Mouse (Mus musculus): ENCODE measurements around the gene Hoxc5. TPM values are rescaled to one million over a fixed set of nuclear protein-coding genes. Genes with fewer than 3 reads are reported as not detected.

Gene Hoxc5
- total and polyA plus RNA-seq, 2 experiments from 2014 or later, result 5.4 to 6.4 TPM

DNA sequence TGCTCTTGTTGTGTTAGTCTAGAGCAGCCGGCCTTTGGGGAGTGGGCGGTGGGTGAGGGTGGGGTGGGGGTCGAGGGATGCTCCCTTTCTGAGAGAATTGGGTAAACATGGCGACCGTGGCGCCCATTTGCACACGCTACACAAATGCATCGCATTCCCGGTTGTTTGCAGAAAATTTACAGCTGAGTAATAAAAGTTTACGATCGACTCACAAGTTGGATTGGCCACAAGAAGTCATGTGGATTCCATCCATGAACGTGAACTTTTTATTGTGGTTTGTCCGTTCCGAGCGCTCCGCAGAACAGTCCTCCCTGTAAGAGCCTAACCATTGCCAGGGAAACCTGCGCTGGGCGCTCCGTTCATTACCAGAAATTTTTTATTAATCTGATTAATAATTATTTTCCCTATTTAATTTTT is 30.7 kb downstream of the Hoxc5 start, which contains the start of gene Hoxc6:
TSS of gene Hoxc6 (plus strand) at position 319 of the 417 bp plus-strand sequence.
- no peak for ATAC-seq
- Histone ChIP-seq H3K9ac (replicated peaks; ENCODE audit: low read length) (no peak within 1 kb of the TSS), H3K27ac (no peak within 1 kb of the TSS)

GRCm38 (mm10) chr15:102998608-102999182 is 31.5 kb downstream of the Hoxc5 start:
- H3K4me2 ChIP-seq (ENCODE audit: low read depth, low read length), result peak overlapping the region; percentile 56
- WGBS, result 2% methylated on average over 19 of the region's 19 CpGs
- H3K4me3 ChIP-seq (ENCODE audit: low read length), result peak overlapping the region; percentile 35
- H3K36me3 ChIP-seq (ENCODE audit: insufficient read depth, low read length), result no peaks in the 10 kb centered on the region
- ATAC-seq (no peak), DNase-seq (ENCODE audit: low spot score) (no peak)
- no peak for TF ChIP-seq CTCF (IDR thresholded peaks at IDR 0.05; ENCODE audit: low read depth)
- no peaks in the 10 kb centered on the region for H3K9me3 ChIP-seq (ENCODE audit: low read length)
- no peak overlapping the region for H3K27ac ChIP-seq
- H3K27me3 ChIP-seq (ENCODE audit: insufficient read depth, low read length), result peaks cover 93% of the 10 kb centered on the region
- H3K9ac ChIP-seq (replicated peaks; ENCODE audit: low read length), result no peak overlapping the region
- H3K4me1 ChIP-seq (ENCODE audit: insufficient read depth, low read length), result peaks cover 4% of the 10 kb centered on the region; the same call in 1 of the 2 replicates

More for the DNA sequence above, 30.7 kb downstream of the Hoxc5 start, which contains the start of gene Hoxc6:
- Histone ChIP-seq H3K27me3 (ENCODE audit: insufficient read depth, low read length) (peaks cover 92% of the 10 kb centered on the region), H3K4me2 (ENCODE audit: low read depth, low read length) (peak within 1 kb of the TSS; percentile 56), H3K4me1 (ENCODE audit: insufficient read depth, low read length) (peaks cover 4% of the 10 kb centered on the region; the same call in 1 of the 2 replicates), H3K4me3 (ENCODE audit: low read length) (peak within 1 kb of the TSS; percentile 35), H3K9me3 (ENCODE audit: low read length) (no peaks in the 10 kb centered on the region), H3K36me3 (ENCODE audit: insufficient read depth, low read length) (no peaks in the 10 kb centered on the region)
- DNase-seq (ENCODE audit: low spot score), result no peak
- 1% methylated on average over 19 of the region's 19 CpGs for WGBS
- no peak for TF ChIP-seq CTCF (IDR thresholded peaks at IDR 0.05; ENCODE audit: low read depth)

DNA sequence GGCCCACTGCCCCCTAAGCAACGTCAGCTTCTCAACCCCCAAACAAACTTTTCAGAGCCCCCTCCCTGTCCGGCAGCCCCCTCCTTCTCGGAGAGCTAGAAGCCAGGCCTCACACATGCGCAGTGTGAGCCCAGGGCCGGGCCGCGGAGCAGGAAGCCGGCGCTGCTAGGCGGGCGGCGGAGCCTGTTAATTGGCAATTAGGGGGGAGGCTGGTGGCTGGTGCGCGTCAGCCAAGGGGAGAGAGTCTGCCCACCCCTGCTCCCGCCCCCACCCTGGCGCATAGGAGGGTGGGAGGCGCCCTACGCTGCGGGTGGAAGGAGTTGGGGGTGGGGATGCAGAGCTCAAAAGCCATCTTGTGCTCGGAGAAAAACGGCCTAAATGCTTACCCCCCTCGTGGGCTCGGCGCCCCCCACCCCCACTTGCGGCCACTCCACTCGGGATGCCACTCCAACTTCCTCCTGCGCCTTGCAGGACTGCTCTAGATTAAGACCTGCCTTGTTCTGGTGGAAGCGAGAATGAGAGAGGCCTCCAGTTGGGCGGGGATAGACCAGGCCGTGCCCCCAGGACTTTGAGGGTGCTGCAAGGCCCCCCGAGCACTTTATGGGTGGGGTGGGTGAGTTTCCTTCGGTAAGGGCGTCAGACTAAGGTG is 32.1 kb downstream of the Hoxc5 start:
- peaks cover 4% of the 10 kb centered on the region; the same call in 1 of the 2 replicates for H3K4me1 ChIP-seq (ENCODE audit: insufficient read depth, low read length)
- peak; percentile 58 for DNase-seq (ENCODE audit: low spot score)
- no peaks in the 10 kb centered on the region for H3K9me3 ChIP-seq (ENCODE audit: low read length)
- peaks cover 97% of the 10 kb centered on the region for H3K27me3 ChIP-seq (ENCODE audit: insufficient read depth, low read length)
- TF ChIP-seq CTCF (IDR thresholded peaks at IDR 0.05; ENCODE audit: low read depth), result no peak
- H3K27ac ChIP-seq, result no peak overlapping the region
- H3K4me3 ChIP-seq (ENCODE audit: low read length), result peak overlapping the region; percentile 35
- H3K9ac ChIP-seq (replicated peaks; ENCODE audit: low read length), result no peak overlapping the region
- 0 out of 2 replicates have a peak, but pooled peaks have one; percentile 40 for ATAC-seq
- under 1% methylated on average over 32 of the region's 33 CpGs for WGBS
- H3K36me3 ChIP-seq (ENCODE audit: insufficient read depth, low read length), result no peaks in the 10 kb centered on the region
- H3K4me2 ChIP-seq (ENCODE audit: low read depth, low read length), result peak overlapping the region; percentile 56

GRCm38 (mm10) chr15:102999955-103000354 is 32.7 kb downstream of the Hoxc5 start:
- no peak for TF ChIP-seq CTCF (IDR thresholded peaks at IDR 0.05; ENCODE audit: low read depth)

DNA sequence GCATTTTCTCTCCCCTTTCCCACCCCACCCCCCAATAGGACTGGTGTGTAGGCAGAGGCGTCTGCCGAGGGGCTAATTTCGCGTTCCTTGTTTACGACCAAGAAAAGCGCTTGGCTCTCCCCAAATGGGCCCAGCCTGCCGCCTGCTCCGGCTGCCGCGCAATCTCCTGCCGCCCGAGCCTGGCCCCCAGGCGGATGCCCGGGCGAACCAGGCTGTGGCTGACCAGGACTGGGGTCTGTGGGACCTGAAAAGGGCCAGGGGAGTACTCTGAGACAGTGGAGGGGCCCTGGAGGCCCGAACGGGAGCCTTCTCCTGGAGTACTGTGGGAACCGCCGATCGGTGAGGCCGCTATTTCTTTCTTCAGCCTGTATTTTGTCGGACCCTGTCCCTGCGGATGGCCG is 33.3 kb downstream of the Hoxc5 start:
- TF ChIP-seq CTCF (IDR thresholded peaks at IDR 0.05; ENCODE audit: low read depth), result no peak
- peaks cover 4% of the 10 kb centered on the region; the same call in 1 of the 2 replicates for H3K4me1 ChIP-seq (ENCODE audit: insufficient read depth, low read length)
- WGBS, result 4% methylated on average over 24 of the region's 24 CpGs
- H3K9me3 ChIP-seq (ENCODE audit: low read length), result no peaks in the 10 kb centered on the region
- DNase-seq (ENCODE audit: low spot score), result no peak
- no peak for ATAC-seq
- no peak overlapping the region for H3K9ac ChIP-seq (replicated peaks; ENCODE audit: low read length)
- H3K4me3 ChIP-seq (ENCODE audit: low read length), result peak overlapping the region; percentile 8; the same call in 1 of the 2 replicates
- no peak overlapping the region for H3K4me2 ChIP-seq (ENCODE audit: low read depth, low read length)
- H3K27ac ChIP-seq, result no peak overlapping the region
- no peaks in the 10 kb centered on the region for H3K36me3 ChIP-seq (ENCODE audit: insufficient read depth, low read length)
- H3K27me3 ChIP-seq (ENCODE audit: insufficient read depth, low read length), result peaks cover 97% of the 10 kb centered on the region

More at GRCm38 (mm10) chr15:102999955-103000354, 32.7 kb downstream of the Hoxc5 start:
- peaks cover 97% of the 10 kb centered on the region for H3K27me3 ChIP-seq (ENCODE audit: insufficient read depth, low read length)
- peaks cover 4% of the 10 kb centered on the region; the same call in 1 of the 2 replicates for H3K4me1 ChIP-seq (ENCODE audit: insufficient read depth, low read length)
- DNase-seq (ENCODE audit: low spot score), result no peak
- ATAC-seq, result 0 out of 2 replicates have a peak, but pooled peaks have one; percentile 10
- peak overlapping the region; percentile 56; the same call in 1 of the 2 replicates for H3K4me2 ChIP-seq (ENCODE audit: low read depth, low read length)
- no peak overlapping the region for H3K4me3 ChIP-seq (ENCODE audit: low read length)
- H3K36me3 ChIP-seq (ENCODE audit: insufficient read depth, low read length), result no peaks in the 10 kb centered on the region
- WGBS, result 7% methylated on average over 11 of the region's 11 CpGs
- no peak overlapping the region for H3K27ac ChIP-seq
- H3K9ac ChIP-seq (replicated peaks; ENCODE audit: low read length), result no peak overlapping the region
- no peaks in the 10 kb centered on the region for H3K9me3 ChIP-seq (ENCODE audit: low read length)

DNA sequence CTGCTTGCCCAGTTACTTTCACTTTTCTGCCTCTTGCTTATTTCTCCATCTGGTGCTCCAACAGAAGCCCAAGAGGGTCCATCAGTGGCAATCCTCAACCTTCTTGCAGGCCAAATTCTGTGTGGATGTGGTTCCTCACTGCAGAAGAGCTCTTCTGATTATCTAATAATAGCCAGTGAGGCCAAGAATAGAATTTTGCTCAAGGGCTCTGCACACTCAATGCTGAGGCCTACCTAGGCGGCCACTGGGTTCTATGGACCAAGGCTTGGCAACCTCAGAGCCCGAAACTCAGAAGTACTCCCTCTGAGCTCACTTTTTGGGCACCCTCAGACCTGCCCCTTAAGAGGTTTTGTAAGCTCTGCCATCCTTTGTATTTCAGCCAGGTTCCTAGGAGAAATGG is 34.1 kb downstream of the Hoxc5 start:
- Histone ChIP-seq H3K9ac (replicated peaks; ENCODE audit: low read length) (no peak overlapping the region), H3K4me1 (ENCODE audit: insufficient read depth, low read length) (peaks cover 4% of the 10 kb centered on the region; the same call in 1 of the 2 replicates), H3K27me3 (ENCODE audit: insufficient read depth, low read length) (peaks cover 99% of the 10 kb centered on the region), H3K4me3 (ENCODE audit: low read length) (no peak overlapping the region), H3K27ac (no peak overlapping the region), H3K36me3 (ENCODE audit: insufficient read depth, low read length) (no peaks in the 10 kb centered on the region), H3K9me3 (ENCODE audit: low read length) (no peaks in the 10 kb centered on the region), H3K4me2 (ENCODE audit: low read depth, low read length) (no peak overlapping the region)
- 13% methylated on average over 2 of the region's 2 CpGs for WGBS
- DNase-seq (ENCODE audit: low spot score) (no peak), ATAC-seq (no peak)
- no peak for TF ChIP-seq CTCF (IDR thresholded peaks at IDR 0.05; ENCODE audit: low read depth)

Measured in hindbrain, postnatal 0 days (tissue).